Mouse (Mus musculus) A20 (cell line): ENCODE results near the gene Cgnl1.

ENCODE experiments used
- DNase-seq: peaks from one replicate; pipeline ENCODE4 v3.0.0-alpha.2; 2011; ENCODE audit warnings: low read depth, low spot score

Gene Cgnl1

GRCm38 (mm10) chr9:71770991-71771767 lies at the start of gene Cgnl1:
Gene Cgnl1 (minus strand): TSS chr9:71771602.
- no peak for DNase-seq

- no peak for DNase-seq
These were observed 47.1 kb upstream of the Cgnl1 start for GRCm38 (mm10) chr9:71818453-71818852.

DNA sequence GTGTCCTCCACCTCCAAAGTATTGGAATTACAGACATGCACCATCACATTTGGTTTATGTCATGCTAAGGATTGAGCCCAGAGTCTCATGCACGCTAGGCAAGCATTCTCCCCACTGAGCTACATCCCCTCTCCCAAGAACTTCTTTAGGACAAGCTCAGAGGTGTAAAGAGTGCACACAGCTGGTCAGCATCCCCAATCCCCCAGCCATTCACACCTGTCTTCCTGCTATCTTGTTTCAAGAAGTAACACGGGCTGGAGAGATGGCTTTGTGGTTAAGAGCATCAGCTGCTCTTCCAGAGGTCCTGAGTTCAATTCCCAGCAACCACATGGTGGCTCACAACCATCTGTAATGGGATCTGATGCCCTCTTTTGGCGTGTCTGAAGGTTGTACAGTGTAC lies 44.7 kb upstream of the Cgnl1 start:
- DNase-seq: no peak

DNA sequence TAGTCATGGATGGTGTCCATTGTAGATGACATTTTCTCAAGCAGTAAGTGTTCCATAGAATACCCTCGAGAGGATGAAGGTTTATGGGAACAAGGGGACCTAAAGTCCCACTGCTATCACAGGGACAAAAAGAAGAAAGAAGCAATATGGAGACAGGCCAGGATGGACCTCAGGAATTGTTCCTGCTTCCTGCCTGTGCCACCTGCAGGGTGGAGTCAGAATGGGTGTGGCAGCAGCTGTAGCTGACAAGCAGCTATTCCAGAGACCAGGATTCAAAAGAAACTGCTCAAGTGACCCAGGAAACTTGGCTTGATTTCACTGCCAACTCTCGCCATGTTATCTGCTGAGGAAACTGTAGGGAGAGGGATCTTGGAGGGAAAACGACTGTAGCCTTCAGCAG lies 42.2 kb upstream of the Cgnl1 start:
- no peak for DNase-seq

DNA sequence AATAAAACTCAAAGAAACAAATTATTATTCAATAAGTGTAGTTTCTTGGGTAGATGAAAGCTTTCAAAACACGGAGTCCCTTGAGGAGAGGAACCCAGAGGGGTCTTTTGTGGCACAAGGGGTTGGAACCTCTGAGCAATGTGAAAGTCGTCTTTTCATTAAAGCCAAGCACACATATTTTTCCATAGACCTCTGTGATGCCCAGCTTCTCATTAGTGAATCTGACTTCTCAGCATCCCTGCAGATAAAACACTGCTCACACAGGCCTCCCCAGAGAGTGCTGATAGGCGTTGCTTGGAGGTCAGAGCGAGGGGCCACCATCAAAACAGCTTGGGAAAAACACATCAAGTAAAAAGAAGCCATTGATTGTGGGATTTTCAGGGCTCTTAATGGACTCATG lies 41.5 kb upstream of the Cgnl1 start:
- DNase-seq: no peak

DNA sequence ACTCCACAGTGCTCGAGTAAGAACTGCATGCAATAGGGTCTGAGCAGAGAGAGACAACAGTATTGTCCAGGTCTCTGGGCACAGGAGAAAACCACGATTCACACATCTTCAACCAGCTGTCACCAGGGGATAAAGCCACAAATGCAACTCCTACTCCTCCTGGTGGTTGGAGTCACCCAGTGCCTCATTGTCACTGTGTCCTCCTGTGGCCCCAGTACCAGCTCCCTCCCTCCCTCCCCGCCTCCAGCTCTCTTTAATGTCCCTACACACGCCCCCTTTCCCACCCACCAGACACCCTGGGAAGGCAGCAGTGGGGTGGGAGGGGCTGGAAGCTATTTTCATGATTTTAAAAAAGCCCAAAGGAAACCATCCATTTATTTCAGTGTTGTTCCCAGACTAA lies 41.0 kb upstream of the Cgnl1 start:
- no peak for DNase-seq

DNA sequence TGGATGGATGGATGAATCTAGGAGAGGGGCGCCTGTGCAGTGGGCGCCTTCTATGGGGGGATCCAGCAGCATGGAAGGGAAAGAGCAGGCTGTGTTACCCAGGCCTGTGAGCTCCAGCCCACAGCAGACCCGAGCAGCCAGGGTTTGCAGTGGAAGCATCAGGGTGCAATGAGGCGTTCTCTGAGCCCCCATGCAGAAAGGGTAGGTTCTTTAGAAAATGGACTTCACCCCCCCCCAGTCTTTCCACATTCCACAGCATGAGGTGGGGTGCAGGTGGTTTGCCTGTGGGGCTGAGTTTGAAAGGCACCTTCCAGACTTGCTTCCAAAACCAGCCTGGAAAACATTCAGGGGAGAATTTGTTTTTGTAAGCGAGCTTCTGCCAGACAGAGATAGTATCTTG lies 40.0 kb upstream of the Cgnl1 start:
- DNase-seq: no peak

- DNase-seq: no peak
These were observed 39.3 kb upstream of the Cgnl1 start for GRCm38 (mm10) chr9:71810723-71811122.

- DNase-seq: no peak
These were observed 37.3 kb upstream of the Cgnl1 start for GRCm38 (mm10) chr9:71808640-71809254.

DNA sequence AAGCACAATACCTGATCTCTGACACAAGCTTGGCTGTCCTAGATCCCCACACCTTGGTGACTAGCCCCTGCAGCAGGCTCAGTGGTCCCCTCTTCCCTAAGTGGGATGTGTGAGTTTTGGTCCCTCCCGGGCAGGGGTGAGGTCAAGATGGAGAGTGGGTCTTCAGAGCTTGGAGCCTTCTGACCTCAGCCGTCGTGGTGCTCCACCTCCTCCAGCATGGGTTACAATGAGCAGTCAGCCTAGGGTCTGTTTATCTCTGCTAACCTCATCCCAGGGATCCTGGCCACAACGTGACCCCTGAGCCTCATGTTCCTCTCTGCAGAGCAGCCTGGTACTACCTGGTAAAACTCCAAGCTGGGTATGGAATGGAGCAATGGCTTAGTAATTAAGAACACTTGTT lies 36.4 kb upstream of the Cgnl1 start:
- DNase-seq: no peak

DNA sequence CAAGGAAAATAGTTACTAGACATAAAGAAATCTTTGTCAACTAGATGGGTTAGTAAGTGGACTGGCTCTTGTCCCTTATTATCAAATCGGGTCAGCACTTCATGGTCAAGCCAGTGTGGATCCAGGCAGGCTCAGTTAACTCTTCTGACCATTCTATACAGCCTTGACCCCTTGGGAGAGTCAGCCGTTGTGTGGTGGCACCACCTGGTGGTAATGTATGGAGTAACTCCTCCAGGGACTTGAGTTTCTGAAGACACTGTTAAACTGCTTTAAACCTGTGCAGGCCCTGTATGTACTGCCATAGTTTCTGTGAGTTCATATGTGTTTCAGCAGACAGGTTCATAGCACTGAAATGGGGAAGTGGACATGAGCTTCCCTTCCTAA lies 35.0 kb upstream of the Cgnl1 start:
- peak; percentile 66 for DNase-seq

- no peak for DNase-seq
These were observed 34.4 kb upstream of the Cgnl1 start for GRCm38 (mm10) chr9:71805646-71806421.

DNA sequence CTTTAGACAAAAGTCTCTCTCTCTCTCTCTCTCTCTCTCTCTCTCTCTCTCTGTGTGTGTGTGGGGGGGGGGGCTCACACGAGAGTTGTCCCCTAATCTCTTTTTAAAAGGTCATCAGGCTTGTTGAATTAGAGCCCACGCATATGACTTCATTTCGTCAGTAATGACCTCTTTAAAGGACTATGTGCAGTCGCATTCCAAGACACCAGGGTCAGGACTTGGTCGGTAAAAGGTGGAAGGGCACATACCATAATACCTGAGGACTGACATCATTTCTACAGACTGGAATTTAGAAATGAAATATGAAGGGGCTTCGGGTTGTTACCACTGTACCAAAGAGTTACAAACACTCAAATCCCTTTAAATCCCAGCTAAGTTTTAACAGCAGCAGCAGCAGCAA lies 32.7 kb upstream of the Cgnl1 start:
- DNase-seq: no peak

GRCm38 (mm10) chr9:71803281-71803680 lies 31.9 kb upstream of the Cgnl1 start:
- DNase-seq: no peak

DNA sequence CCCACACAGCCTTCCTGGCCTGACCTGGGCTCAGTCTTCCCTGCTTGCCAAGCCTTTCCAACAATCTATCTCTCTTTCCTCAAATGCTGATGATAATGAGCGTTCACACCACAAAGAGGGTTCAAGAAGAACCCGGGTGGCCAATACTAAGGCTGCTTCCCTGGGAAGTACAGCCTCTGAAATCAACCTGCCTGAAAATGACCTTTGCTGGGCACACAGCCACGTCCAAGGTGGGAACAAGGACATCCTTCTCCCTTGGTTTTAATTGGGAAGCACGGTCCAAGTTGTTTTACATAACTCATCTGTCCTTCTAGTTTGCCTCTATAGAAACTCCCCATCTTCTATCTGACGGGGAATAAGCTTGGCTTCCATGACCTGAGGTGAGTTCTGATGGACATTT lies 28.2 kb upstream of the Cgnl1 start:
- no peak for DNase-seq

DNA sequence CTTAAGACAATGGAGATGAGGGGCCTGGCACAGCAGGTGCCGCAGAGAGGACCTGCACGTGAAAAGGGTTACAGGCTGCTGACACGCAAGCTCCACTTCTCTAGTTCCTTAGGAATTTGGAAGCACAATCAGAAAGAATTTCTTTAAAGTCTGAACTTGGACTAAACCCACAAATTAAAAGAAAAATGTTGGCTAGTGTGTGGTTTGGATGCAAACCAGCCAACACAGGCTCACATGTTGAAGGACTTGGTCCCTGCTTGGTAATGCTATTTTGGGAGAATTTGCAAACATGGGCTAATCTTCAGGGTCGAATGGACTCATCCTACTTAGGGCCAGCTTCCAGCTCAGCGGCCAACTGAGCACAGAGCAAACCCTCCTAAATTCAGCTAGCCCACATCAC lies 26.8 kb upstream of the Cgnl1 start:
- DNase-seq: no peak

GRCm38 (mm10) chr9:71777404-71777803 lies 6.0 kb upstream of the Cgnl1 start:
- DNase-seq: no peak

DNA sequence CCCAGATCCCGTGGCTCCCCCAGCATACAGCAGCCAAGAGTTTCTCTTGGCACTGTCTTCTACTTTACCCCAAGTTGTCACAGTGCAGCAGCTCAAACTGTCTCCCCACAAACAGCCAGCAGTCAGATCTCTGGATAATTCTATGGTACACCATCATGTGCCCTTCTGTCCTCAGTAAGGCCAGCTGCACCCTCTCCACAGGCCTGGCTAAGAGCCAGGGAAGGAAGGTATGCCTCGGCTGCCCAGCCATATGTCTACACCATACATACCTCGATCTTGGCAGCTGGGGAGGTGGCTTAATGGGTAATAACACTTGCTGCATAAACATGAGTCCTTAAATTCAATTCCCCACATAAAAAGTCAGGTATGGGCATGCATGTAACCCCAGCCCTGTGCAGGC lies 4.9 kb upstream of the Cgnl1 start:
- DNase-seq: no peak

- DNase-seq: no peak
These were observed 2.2 kb upstream of the Cgnl1 start for GRCm38 (mm10) chr9:71773563-71773962.

- DNase-seq: peak; percentile 52
These were observed 936 bp upstream of the Cgnl1 start for GRCm38 (mm10) chr9:71772338-71772737.

DNA sequence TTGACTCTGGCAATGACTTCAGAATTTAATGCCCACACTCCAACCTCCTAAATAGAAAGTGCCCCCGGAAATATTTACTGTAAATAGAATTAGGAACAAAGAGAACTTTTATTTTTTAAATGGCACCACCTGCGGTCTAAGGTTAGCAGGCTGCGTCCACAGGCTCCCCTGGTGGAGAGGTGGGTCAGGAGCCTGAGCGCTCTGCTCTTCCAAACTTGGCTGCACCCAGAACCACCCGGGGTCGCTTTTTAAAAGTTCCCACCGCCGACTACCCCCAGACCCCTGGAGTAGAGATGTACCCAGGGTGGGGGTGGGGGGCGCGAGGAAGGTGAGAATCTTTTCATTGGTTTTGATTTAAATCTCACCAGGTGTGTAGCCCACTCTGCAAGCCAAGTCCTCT lies 918 bp downstream of the Cgnl1 start:
- DNase-seq: no peak

DNA sequence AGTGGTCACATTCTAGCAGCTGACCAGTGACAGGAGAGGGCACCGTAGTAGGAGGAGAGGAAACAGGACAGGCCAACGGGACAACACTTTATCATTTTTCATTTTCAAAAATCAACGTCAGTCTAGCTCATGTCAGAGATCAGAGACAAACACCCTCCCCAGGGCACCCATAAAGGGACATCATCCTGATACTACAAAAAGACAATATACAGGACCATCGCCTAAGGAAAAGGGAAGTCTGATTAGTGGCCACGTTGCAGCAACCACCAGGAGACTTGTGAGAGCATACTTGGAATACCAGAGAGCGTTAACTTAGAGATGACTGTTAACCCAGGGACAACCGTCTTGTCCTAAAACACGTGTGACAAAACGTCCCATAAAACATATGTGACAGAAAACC lies 1.7 kb downstream of the Cgnl1 start:
- DNase-seq: no peak

DNA sequence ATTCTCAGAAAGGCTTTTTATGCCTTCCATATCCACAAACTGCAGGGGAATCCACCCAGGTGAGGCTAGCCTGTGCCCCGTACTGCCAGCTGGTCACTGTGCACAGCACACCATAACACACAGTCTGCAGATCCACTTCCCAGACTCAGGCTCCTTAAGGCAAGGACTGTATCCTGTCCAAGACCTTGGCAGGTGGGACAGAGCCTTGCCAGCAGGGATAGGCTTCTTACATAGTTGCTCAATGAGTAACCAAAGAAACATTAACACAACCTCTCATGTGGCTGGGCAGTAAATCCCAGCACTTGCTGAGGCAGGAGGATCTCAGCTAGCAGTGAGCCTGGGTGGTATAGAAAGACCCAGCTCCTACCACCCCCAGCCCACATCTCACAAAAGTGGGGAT lies 3.3 kb downstream of the Cgnl1 start:
- no peak for DNase-seq
